In genomic region chr17:71182211-71182721, GRCm38 (mm10) we compare ENCODE assay signal across 8 mouse cellular contexts. TPM values are rescaled to one million over a fixed set of nuclear protein-coding genes. Genes with fewer than 3 reads are reported as not detected.
DNase-seq lines count a peak whose midpoint lies in the region; ATAC-seq lines count a peak whose summit lies in the region.

Gene Lpin2, plus strand, starts transcription at chr17:71182560.

- no peaks in the 10 kb centered on the region for H3K36me3 ChIP-seq in forebrain, embryonic 13.5 days (ENCODE audit: poor library complexity, severe bottlenecking)
- no peaks in the 10 kb centered on the region for H3K36me3 ChIP-seq in hindbrain, embryonic 16.5 days (ENCODE audit: control insufficient read depth, insufficient read depth, low read length)
- H3K36me3 ChIP-seq in limb, embryonic 11.5 days (ENCODE audit: control insufficient read depth, insufficient read depth, low read length) = no peaks in the 10 kb centered on the region
- no peaks in the 10 kb centered on the region for H3K36me3 ChIP-seq in midbrain, embryonic 12.5 days

- H3K4me2 ChIP-seq in forebrain, embryonic 13.5 days = peak within 1 kb of the TSS; percentile 90
- peak within 1 kb of the TSS; percentile 86 for H3K4me2 ChIP-seq in hindbrain, embryonic 16.5 days (ENCODE audit: low read length)
- H3K4me2 ChIP-seq in limb, embryonic 11.5 days (ENCODE audit: low read depth, severe bottlenecking) = peak within 1 kb of the TSS; percentile 72
- peak within 1 kb of the TSS; percentile 82 for H3K4me2 ChIP-seq in midbrain, embryonic 12.5 days (replicated peaks)

- DNase-seq in 416B (ENCODE audit: low read depth) = peak; percentile 51
- DNase-seq in R1 (ENCODE audit: low read depth, low spot score) = peak; percentile 21
- DNase-seq in limb, embryonic 11.5 days (ENCODE audit: low spot score) = no peak
- no peak for DNase-seq in ovary, postnatal 10 days (ENCODE audit: low spot score)
- no peak for DNase-seq in urinary bladder, adult 18-20 months (ENCODE audit: low spot score in 2 of 2)

- no peaks in the 10 kb centered on the region for H3K9me3 ChIP-seq in forebrain, embryonic 13.5 days (replicated peaks)
- H3K9me3 ChIP-seq in hindbrain, embryonic 16.5 days (ENCODE audit: control insufficient read depth, low read length) = no peaks in the 10 kb centered on the region
- H3K9me3 ChIP-seq in limb, embryonic 11.5 days (ENCODE audit: control insufficient read depth, low read length) = no peaks in the 10 kb centered on the region
- no peaks in the 10 kb centered on the region for H3K9me3 ChIP-seq in midbrain, embryonic 12.5 days

- H3K9ac ChIP-seq in forebrain, embryonic 13.5 days = peak within 1 kb of the TSS; percentile 91
- H3K9ac ChIP-seq in hindbrain, embryonic 16.5 days (ENCODE audit: low read depth, low read length) = peak within 1 kb of the TSS; percentile 91
- H3K9ac ChIP-seq in limb, embryonic 11.5 days (ENCODE audit: low read length) = peak within 1 kb of the TSS; percentile 94
- H3K9ac ChIP-seq in midbrain, embryonic 12.5 days (replicated peaks) = peak within 1 kb of the TSS; percentile 92

- peak within 1 kb of the TSS; percentile 88; the same call in 1 of the 2 replicates for H3K27ac ChIP-seq in forebrain, embryonic 13.5 days
- peak within 1 kb of the TSS; percentile 94 for H3K27ac ChIP-seq in hindbrain, embryonic 16.5 days (ENCODE audit: low read depth, low read length)
- H3K27ac ChIP-seq in limb, embryonic 11.5 days (replicated peaks; ENCODE audit: low read depth, low read length) = peak within 1 kb of the TSS; percentile 93
- peak within 1 kb of the TSS; percentile 94 for H3K27ac ChIP-seq in midbrain, embryonic 12.5 days (replicated peaks)

- ATAC-seq in forebrain, embryonic 13.5 days = no peak
- no peak for ATAC-seq in hindbrain, embryonic 16.5 days
- ATAC-seq in limb, embryonic 11.5 days (ENCODE audit: insufficient number of reproducible peaks, low FRiP score, low TSS enrichment, low read depth) = no peak
- ATAC-seq in midbrain, embryonic 12.5 days (ENCODE audit: low FRiP score, low read depth) = no peak

- H3K4me1 ChIP-seq in forebrain, embryonic 13.5 days = peaks cover 26% of the 10 kb centered on the region
- H3K4me1 ChIP-seq in hindbrain, embryonic 16.5 days (ENCODE audit: control insufficient read depth, insufficient read depth, low read depth, low read length) = peaks cover 17% of the 10 kb centered on the region
- H3K4me1 ChIP-seq in limb, embryonic 11.5 days (ENCODE audit: control insufficient read depth, insufficient read depth, low read length) = peaks cover 21% of the 10 kb centered on the region
- H3K4me1 ChIP-seq in midbrain, embryonic 12.5 days = peaks cover 22% of the 10 kb centered on the region

- peak within 1 kb of the TSS; percentile 80 for H3K4me3 ChIP-seq in forebrain, embryonic 13.5 days
- peak within 1 kb of the TSS; percentile 81 for H3K4me3 ChIP-seq in hindbrain, embryonic 16.5 days (ENCODE audit: low read length)
- peak within 1 kb of the TSS; percentile 70 for H3K4me3 ChIP-seq in limb, embryonic 11.5 days (ENCODE audit: low read depth, low read length)
- peak within 1 kb of the TSS; percentile 90 for H3K4me3 ChIP-seq in midbrain, embryonic 12.5 days

- no peaks in the 10 kb centered on the region for H3K27me3 ChIP-seq in forebrain, embryonic 13.5 days
- no peaks in the 10 kb centered on the region for H3K27me3 ChIP-seq in hindbrain, embryonic 16.5 days (replicated peaks; ENCODE audit: control insufficient read depth, insufficient read depth, low read length)
- H3K27me3 ChIP-seq in limb, embryonic 11.5 days (ENCODE audit: control insufficient read depth, insufficient read depth, low read length) = no peaks in the 10 kb centered on the region
- H3K27me3 ChIP-seq in midbrain, embryonic 12.5 days = peaks cover 5% of the 10 kb centered on the region

- WGBS in forebrain, embryonic 13.5 days = 14% methylated on average over 6 of the region's 6 CpGs
- WGBS in hindbrain, embryonic 16.5 days = 20% methylated on average over 6 of the region's 6 CpGs
- WGBS in limb, embryonic 11.5 days = 12% methylated on average over 6 of the region's 6 CpGs
- 17% methylated on average over 6 of the region's 6 CpGs for WGBS in midbrain, embryonic 12.5 days

RNA-seq across cellular contexts. Expression of gene Lpin2, which starts in this region (rescaled TPM):
- 34.1 and 37.5 TPM in 2 replicates for polyA plus RNA-seq in forebrain, embryonic 13.5 days (2015; fragmentation: Nextera tagmentation; extraction: Ambion mirVana)
- 42.5 and 47.6 TPM in 2 replicates for polyA plus RNA-seq in hindbrain, embryonic 16.5 days (2015; fragmentation: Nextera tagmentation; extraction: Ambion mirVana)
- 48.1 and 54.8 TPM in 2 replicates for polyA plus RNA-seq in limb, embryonic 11.5 days (2014; fragmentation: Nextera tagmentation; extraction: Ambion mirVana)
- polyA plus RNA-seq in midbrain, embryonic 12.5 days (2016; fragmentation: Nextera tagmentation; extraction: Ambion mirVana) = 41.0 and 41.4 TPM in 2 replicates

Comparison
In these comparisons a context has a peak if more than half of its experiments do, and no peak if none do; other contexts are left out.
1. DNase-seq: peak in 416B (single experiment) and R1 (single experiment); none in limb, embryonic 11.5 days (single experiment), ovary, postnatal 10 days (single experiment) and urinary bladder, adult 18-20 months (0 of 2).
2. Peak in every context shown above with its lines, with median percentiles within 50 percentile points of each other: H3K27ac ChIP-seq, H3K4me2 ChIP-seq, H3K4me3 ChIP-seq and H3K9ac ChIP-seq.